Mouse (Mus musculus) olfactory bulb, adult 2 months (tissue): Measurements from ENCODE around the gene Ssmem1.

Experiments
- CTCF ChIP-seq: fragments of 200-500 bp; IDR thresholded peaks from 2 replicates; pipeline ENCODE4 v1.5.1; 2012; ENCODE audit warnings: low read depth, mild to moderate bottlenecking, low read length, moderate library complexity; ENCODE audit not compliant: insufficient read depth
- POLR2A ChIP-seq: fragments of 200-500 bp; IDR thresholded peaks from 2 replicates; pipeline ENCODE4 v1.6.1; 2012; ENCODE audit warnings: mild to moderate bottlenecking, low read depth, low read length, moderate library complexity; ENCODE audit not compliant: insufficient read depth

DNA sequence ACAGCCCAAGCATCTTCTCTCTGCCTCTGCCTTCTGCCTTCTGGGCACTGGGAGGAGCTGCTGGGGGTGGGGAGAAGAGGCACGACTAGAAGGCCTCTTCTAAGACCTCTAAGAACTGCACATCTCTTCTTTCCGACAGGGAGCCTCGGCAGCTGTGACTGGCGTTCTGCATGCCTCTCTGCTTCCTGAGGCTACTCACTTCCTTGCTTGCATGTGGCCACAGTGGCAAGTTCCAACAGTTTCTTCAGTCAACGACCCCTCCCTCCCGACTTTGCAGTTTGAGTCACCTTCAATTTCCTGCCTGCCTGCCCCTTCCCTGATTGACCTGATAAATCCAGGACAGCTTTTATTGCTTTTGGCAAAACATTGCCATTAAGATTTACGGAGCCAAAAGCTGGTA, 46.8 kb upstream of the Ssmem1 start:
- TF ChIP-seq CTCF = no peak
- no peak for TF ChIP-seq POLR2A
